Mouse (Mus musculus) midbrain, embryonic 10.5 days (tissue): ENCODE data around the gene Zyg11b. TPM values are rescaled to one million over a fixed set of nuclear protein-coding genes. Genes with fewer than 3 reads are reported as not detected.

Source experiments
- DNase-seq: peaks from one replicate; pipeline ENCODE4 v3.0.0-alpha.2; 2017; ENCODE audit warnings: low spot score
- H3K27ac ChIP-seq: fragments of 300-500 bp; sonication (generic); replicated peaks from 2 replicates; pipeline ENCODE4 v1.5.1; 2016; ENCODE audit warnings: mild to moderate bottlenecking
- H3K27me3 ChIP-seq: fragments of 300-500 bp; sonication (generic); 2 replicates; pipeline ENCODE4 v1.6.1; 2016; ENCODE audit warnings: low read depth, mild to moderate bottlenecking; ENCODE audit not compliant: poor library complexity, severe bottlenecking
- H3K36me3 ChIP-seq: fragments of 300-500 bp; sonication (generic); 2 replicates; pipeline ENCODE4 v1.6.1; 2016; ENCODE audit warnings: mild to moderate bottlenecking, moderate library complexity
- H3K4me1 ChIP-seq: fragments of 300-500 bp; sonication (generic); 2 replicates; pipeline ENCODE4 v1.6.1; 2016
- H3K4me3 ChIP-seq: fragments of 300-500 bp; sonication (generic); 2 replicates; pipeline ENCODE4 v1.5.1; 2016; ENCODE audit warnings: mild to moderate bottlenecking, moderate library complexity
- H3K9me3 ChIP-seq: fragments of 300-500 bp; sonication (generic); replicated peaks from 2 replicates; pipeline ENCODE4 v1.6.1; 2016; ENCODE audit warnings: mild to moderate bottlenecking
- WGBS: fragments of 180-500 bp; shearing (Covaris S2); methylation state at CpG from one replicate; pipeline ENCODE4 v1.1.7; 2016; 5-methylcytosine and 5-hydroxymethylcytosine counted together
- polyA plus RNA-seq: library from polyadenylated mRNA; unstranded; fragments of >200 nt; fragmentation: Nextera tagmentation; extraction: Ambion mirVana; gene quantifications from 2 replicates; pipeline ENCODE4 v1.2.1, GENCODE M21; 2016

Gene Zyg11b
- polyA plus RNA-seq, 1 experiment from 2014 or later = 13.2 TPM

DNA sequence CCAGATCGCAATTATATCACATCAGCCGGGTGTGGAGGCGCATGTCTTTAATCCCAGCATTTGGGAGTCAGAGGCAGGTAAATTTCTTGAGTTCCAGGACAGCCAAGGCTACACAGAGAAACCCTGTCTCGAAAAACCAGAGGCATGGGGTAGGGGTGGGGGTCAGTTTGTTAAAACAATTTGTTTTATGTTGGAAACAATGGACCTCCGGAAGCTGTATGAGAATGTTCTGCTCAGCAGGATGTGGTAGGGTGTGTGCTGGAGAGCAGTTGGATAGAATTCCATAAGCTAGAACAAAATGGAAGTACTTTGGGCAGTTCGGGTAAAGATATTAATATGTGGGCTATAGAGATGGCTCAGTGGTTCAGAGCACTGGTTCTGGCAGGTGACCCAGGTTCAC is 34.5 kb upstream of the Zyg11b start:
- H3K27me3 ChIP-seq = no peaks in the 10 kb centered on the region
- no peak overlapping the region for H3K4me3 ChIP-seq
- 95% methylated on average over 6 of the region's 6 CpGs for WGBS
- H3K9me3 ChIP-seq = no peaks in the 10 kb centered on the region
- peaks cover 24% of the 10 kb centered on the region for H3K4me1 ChIP-seq
- no peak for DNase-seq
- H3K27ac ChIP-seq = no peak overlapping the region
- H3K36me3 ChIP-seq = peaks cover 95% of the 10 kb centered on the region

DNA sequence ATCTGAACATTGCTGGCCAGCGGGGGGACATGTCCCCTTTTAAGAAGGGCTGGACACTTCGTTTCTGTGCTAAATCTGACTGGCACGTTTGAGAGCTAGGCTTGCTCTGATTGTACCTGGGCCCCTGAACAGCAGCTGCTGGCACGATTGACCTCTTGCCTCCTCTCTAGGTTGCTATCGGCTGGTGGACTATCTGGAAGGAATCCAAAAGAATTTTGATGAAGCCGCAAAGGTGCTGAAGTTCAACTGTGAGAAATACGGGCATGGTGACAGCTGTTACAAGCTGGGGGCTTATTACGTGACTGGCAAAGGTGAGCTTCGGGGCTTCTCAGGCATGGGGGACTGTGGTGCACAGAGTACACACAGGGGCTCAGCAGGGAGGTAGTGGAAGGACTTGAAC is 31.1 kb upstream of the Zyg11b start:
- DNase-seq = no peak

DNA sequence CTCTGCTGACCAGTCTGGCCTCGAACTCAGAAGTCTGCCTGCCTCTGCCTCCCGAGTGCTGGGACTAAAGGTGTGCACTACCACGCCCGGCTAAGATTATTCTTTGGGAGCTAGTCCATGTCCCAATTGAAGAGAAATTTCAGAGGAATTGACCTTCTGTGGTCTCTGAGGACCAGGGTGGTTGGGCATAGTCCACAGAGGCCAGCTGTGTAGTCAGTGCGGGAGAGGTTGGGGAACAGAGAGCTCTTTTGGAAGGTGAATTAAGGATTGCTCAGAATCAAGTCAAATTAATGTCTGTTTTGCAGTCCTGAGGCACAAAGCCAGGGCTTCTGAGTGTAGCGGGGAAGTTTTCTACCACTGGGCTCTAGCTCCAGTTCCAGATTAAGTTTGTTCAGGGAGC is 28.9 kb upstream of the Zyg11b start:
- no peak overlapping the region for H3K27ac ChIP-seq
- 93% methylated on average over 6 of the region's 6 CpGs for WGBS
- H3K27me3 ChIP-seq = no peaks in the 10 kb centered on the region
- H3K4me1 ChIP-seq = peaks cover 14% of the 10 kb centered on the region
- no peaks in the 10 kb centered on the region for H3K9me3 ChIP-seq
- DNase-seq = no peak
- peaks cover 51% of the 10 kb centered on the region for H3K36me3 ChIP-seq
- H3K4me3 ChIP-seq = no peak overlapping the region

More for the DNA sequence above, 31.1 kb upstream of the Zyg11b start:
- Histone ChIP-seq H3K4me1 (peaks cover 13% of the 10 kb centered on the region), H3K36me3 (peaks cover 73% of the 10 kb centered on the region), H3K9me3 (no peaks in the 10 kb centered on the region), H3K27ac (no peak overlapping the region), H3K4me3 (no peak overlapping the region), H3K27me3 (no peaks in the 10 kb centered on the region)
- WGBS = 92% methylated on average over 9 of the region's 9 CpGs

DNA sequence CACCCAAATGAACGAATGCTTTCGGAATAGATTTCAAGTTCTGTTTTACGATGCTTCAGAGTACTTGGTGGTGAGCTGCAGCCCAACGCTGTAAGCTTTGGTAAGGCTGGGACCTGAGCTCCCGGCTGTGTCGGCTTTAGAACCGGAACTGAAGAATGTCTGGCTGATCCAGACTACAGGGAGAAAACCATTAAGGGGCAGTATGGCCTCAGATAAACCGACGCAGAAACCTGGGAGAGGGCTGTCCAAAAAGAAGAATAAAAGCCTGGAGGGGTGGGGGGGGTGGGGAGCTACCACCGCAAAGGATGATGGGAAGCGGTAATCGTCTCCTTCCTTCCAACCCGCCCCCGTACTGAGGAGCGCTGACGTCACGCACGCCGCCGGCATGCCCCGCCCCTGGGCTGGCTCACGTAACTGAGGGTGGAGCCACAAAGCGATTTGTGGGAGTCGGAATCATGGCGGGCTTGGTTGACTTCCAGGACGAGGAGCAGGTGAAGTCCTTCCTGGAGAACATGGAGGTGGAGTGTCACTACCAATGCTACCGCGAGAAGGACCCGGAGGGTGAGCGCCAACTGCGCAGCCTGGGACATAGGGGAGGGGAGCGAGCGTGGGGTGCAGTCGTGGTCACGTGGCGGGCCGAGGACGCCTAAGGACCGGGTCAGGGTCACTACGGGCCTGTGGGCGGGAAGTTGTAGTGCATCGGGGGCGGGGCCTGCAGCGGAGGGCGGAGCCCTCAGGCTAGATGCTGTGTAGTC is 27.0 kb upstream of the Zyg11b start, which contains the start of gene Coa7:
Gene Coa7, plus strand, starts transcription at position 411 of the 755 bp plus-strand sequence.
- Histone ChIP-seq H3K4me3 (peak within 1 kb of the TSS; percentile 81), H3K4me1 (peaks cover 14% of the 10 kb centered on the region), H3K27me3 (no peaks in the 10 kb centered on the region), H3K27ac (peak within 1 kb of the TSS; percentile 93), H3K36me3 (peaks cover 31% of the 10 kb centered on the region), H3K9me3 (no peaks in the 10 kb centered on the region)
- 1% methylated on average over 45 of the region's 45 CpGs for WGBS
- DNase-seq = peak; percentile 99

DNA sequence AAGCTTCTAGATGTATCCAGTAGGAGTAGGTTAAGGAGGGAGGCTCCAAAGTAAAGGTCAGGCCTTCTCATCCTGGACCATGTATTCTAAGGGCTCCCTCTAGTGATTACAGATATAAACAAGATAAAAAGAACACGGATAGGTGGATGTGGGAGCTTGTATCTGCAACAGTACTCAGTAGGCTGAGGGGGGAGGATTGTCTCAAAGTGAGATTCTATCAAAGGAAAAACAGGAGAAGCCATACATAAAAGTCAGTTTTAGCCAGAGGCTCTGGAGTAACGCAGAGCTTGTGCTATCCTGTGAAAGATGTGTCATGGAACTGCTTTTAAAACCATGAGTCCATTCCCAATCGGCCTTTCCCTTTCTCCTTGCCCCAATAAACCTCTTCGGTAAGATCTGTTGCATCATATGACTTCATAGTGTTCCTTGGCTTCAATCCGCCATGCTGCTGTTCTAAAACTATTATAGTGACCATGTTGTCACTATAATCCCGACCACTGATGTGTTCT is 26.2 kb upstream of the Zyg11b start:
- H3K36me3 ChIP-seq = peaks cover 24% of the 10 kb centered on the region
- peaks cover 14% of the 10 kb centered on the region for H3K4me1 ChIP-seq
- WGBS = 41% methylated on average over 6 of the region's 6 CpGs
- DNase-seq = no peak
- H3K9me3 ChIP-seq = no peaks in the 10 kb centered on the region
- peak overlapping the region; percentile 93 for H3K27ac ChIP-seq
- H3K27me3 ChIP-seq = no peaks in the 10 kb centered on the region
- H3K4me3 ChIP-seq = peak overlapping the region; percentile 81

DNA sequence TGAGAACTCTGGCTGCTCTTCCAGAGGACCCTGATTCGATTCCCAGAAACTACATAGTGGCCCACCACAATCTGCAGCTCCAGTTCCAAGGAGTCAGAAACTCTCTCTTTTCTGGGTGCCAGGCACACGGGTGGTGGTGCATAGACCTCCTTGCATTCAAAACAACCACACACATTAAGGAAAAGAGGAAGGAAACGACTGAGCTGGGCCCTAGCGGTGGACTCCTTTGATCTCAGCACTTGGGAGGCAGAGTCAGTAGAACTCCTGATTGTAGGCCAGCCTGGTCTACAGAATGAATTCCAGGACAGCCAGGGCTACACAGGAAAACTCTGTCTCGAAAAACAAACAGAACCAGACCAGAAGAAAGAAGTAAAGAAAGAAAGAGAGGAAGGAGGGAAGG is 22.7 kb upstream of the Zyg11b start:
- 77% methylated on average over 5 of the region's 5 CpGs for WGBS
- DNase-seq = no peak
- no peak overlapping the region for H3K27ac ChIP-seq
- H3K4me3 ChIP-seq = no peak overlapping the region
- H3K4me1 ChIP-seq = peaks cover 10% of the 10 kb centered on the region
- H3K36me3 ChIP-seq = no peaks in the 10 kb centered on the region
- no peaks in the 10 kb centered on the region for H3K9me3 ChIP-seq
- H3K27me3 ChIP-seq = no peaks in the 10 kb centered on the region

DNA sequence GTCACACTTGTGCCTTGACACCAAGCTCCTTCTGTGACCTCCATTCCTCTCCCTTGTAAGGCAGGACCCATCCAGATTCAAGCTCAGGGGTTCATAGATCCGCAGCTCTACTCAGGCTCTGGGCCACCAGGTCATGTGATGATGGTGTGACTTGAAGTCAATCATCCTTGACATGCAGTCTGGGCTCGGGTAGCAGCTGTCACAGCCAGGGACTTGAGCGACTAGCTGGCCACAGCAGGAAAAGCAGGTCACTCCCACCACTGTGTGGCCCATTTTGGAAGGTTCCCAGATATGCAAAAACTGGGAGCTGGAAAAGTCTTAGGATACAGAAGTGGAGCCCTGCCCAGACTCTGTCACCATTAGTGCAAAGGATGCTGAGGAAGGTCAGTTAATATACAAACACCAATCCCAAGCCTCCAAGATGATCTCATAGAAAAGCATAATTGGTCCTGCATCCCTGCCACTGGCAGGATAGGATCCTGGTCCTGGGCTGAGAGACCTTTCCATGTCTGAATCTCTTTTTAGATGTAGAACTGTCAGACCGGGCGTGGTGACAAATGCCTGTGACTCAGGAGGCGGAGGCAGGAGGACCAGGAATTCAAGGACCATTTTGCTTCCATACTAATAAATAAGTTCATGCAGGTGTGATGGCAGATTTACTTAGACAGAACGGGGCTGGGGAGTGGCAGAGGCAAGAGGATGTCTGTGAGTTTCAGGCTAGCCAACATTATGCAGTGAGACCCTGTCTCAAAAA is 19.9 kb upstream of the Zyg11b start:
- no peak overlapping the region for H3K4me3 ChIP-seq
- no peaks in the 10 kb centered on the region for H3K27me3 ChIP-seq
- no peaks in the 10 kb centered on the region for H3K36me3 ChIP-seq
- WGBS = 80% methylated on average over 7 of the region's 7 CpGs
- no peak for DNase-seq
- H3K4me1 ChIP-seq = no peaks in the 10 kb centered on the region
- no peak overlapping the region for H3K27ac ChIP-seq
- H3K9me3 ChIP-seq = no peaks in the 10 kb centered on the region

DNA sequence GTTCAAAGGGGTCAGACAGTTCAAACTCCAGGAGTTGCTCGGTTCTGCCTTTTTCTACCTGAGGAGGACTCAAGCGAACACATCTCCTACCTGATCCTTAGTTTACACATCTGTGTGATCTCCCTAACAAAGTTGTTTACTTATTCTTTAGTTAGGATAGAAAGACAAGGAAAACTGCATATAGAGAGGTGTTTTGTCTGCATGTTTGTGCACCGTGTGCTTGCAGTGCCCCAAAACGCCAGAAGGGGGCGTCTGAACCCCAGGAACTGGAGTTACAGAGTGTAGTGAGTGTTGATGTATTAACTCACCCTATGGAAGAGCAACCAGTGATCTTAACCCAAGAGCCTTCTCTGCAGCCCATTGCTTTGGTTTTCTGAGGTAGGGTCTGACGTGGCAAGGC is 18.9 kb upstream of the Zyg11b start:
- 71% methylated on average over 6 of the region's 6 CpGs for WGBS
- no peaks in the 10 kb centered on the region for H3K9me3 ChIP-seq
- H3K27me3 ChIP-seq = no peaks in the 10 kb centered on the region
- no peaks in the 10 kb centered on the region for H3K36me3 ChIP-seq
- H3K4me1 ChIP-seq = no peaks in the 10 kb centered on the region
- no peak overlapping the region for H3K4me3 ChIP-seq
- DNase-seq = no peak
- H3K27ac ChIP-seq = no peak overlapping the region

DNA sequence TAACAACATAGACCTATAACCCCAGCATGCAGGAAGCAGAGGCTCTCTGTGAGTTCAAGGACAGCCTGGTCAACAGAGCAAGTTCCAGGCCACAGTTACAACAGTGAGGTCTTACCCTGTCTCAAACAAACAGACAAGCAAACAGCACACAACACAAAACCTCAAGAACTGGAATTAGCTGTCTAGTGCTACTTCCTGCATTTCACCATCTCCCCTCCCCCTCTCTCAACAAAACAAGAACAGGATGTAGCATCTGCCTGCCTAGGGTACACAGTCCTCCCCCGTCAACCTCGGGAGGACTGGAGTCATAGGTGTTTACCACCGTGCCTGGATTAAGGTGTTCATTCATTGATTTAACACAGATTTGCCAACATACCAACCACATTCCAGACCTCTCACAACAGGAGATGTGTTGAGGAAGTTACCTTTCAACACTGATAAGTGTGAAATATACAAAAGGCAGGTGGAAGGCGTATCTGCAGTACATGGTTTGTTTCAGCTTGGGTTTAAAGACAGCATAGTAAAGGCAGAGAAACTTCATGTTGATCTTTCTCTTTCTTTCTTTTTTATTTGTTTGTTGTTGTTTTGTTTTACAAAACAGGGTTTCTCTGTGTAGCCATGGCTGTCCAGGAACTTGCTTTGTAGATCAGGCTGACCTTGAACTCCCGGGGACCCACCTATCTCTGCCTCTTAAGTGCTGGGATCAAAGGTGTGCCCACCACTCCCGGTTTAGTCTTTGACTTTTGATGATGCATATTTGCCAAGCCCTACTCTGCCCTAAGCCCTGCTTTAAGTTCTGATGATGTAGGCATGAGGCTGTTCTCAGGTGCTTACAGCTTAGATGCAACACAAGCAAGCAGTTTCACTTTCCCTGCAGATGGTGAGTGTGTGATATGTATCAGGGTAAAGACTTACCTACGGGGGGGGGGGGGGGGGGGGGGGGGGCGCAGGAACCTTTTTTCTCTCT is 18.0 kb upstream of the Zyg11b start:
- H3K9me3 ChIP-seq = no peaks in the 10 kb centered on the region
- H3K4me1 ChIP-seq = no peaks in the 10 kb centered on the region
- H3K4me3 ChIP-seq = no peak overlapping the region
- H3K27me3 ChIP-seq = no peaks in the 10 kb centered on the region
- no peaks in the 10 kb centered on the region for H3K36me3 ChIP-seq
- no peak overlapping the region for H3K27ac ChIP-seq
- WGBS = 77% methylated on average over 8 of the region's 8 CpGs
- DNase-seq = no peak

DNA sequence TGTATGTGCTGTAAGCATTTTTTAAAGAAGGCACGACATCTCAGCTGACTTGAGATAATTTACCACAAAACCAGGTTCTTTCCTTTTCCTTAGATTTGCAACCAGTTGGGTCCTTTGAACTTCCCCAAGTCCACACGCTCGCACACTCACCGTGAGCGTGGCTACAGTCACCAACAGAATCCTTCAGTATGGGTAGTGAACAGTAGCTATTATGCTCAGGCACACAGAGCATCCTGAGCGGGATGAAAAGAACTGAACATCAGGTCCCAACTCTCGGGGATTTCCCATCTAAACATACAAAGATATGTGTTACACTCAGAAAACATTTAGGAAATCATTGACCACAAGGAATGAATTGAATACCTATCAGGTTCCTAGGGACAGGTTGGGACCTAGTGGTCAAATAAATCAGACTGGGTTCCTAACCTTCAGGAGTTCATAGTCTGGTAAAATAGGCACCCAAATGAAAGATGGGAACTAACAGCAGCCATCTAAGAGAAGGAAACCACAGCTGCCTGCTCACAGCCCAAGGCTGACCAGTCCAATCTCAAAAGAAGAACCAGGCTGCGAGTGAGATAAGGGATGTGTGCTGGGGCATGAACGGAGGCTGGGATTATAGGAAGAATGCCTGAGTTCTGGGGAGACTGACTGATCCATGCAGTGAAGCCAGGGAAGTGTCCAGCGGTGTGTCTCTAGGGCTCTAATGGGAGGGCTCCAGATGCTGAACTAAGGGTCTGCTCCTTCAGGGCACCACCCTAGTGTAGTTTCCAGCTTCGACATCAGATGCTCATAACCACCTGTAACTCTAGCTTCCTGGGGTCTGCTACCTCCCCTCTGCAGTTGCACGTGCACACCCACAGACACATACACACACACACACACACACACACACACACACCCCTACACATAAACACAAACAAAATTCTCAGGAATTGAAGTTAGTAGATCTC is 17.0 kb upstream of the Zyg11b start:
- 84% methylated on average over 12 of the region's 12 CpGs for WGBS
- Histone ChIP-seq H3K27ac (no peak overlapping the region), H3K36me3 (no peaks in the 10 kb centered on the region), H3K27me3 (no peaks in the 10 kb centered on the region), H3K4me1 (no peaks in the 10 kb centered on the region), H3K4me3 (no peak overlapping the region), H3K9me3 (no peaks in the 10 kb centered on the region)
- no peak for DNase-seq

DNA sequence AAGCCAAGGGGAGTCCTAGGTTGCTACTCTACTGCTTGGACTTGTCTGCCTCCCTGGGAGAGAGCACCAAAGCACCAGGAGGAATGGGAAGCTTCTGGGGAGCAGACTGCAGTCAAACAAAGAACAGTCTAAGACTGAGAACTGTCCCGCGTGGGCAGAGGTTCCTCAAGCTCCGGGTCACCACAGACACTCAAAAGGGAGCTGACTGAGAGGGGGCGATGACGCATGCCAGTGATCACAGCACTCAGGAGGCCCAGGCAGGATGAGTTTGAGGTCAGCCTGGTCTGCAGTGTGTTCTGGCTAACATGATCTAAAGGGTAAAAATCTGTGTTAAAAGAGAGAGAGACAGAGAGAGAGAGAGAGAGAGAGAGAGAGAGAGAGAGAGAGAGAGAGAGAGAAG is 13.1 kb upstream of the Zyg11b start:
- no peaks in the 10 kb centered on the region for H3K27me3 ChIP-seq
- H3K4me3 ChIP-seq = no peak overlapping the region
- no peak overlapping the region for H3K27ac ChIP-seq
- 48% methylated on average over 5 of the region's 5 CpGs for WGBS
- H3K9me3 ChIP-seq = no peaks in the 10 kb centered on the region
- H3K36me3 ChIP-seq = no peaks in the 10 kb centered on the region
- no peaks in the 10 kb centered on the region for H3K4me1 ChIP-seq
- DNase-seq = no peak
